Mouse (Mus musculus) kidney, postnatal 0 days (tissue): Measurements from ENCODE around the gene Cldn14. TPM values are rescaled to one million over a fixed set of nuclear protein-coding genes. Genes with fewer than 3 reads are reported as not detected.
A peak's percentile ranks its signal among the peaks of the same experiment; 100 is the strongest.

Experiments used
- ATAC-seq: fragments of 200-750 bp; cut with Nextera tagmentation; replicated peaks from 2 replicates; pipeline ENCODE4 v1.8.0; 2017; ENCODE audit warnings: low read depth, moderate number of reproducible peaks, moderate TSS enrichment, moderate library complexity; ENCODE audit not compliant: low FRiP score
- DNase-seq: peaks from one replicate; pipeline ENCODE4 v3.0.0-alpha.2; 2016; ENCODE audit warnings: low spot score
- H3K27ac ChIP-seq: fragments of 300-500 bp; sonication (generic); 2 replicates; pipeline ENCODE4 v1.5.1; 2014; ENCODE audit warnings: mild to moderate bottlenecking
- H3K27me3 ChIP-seq: fragments of 300-500 bp; sonication (generic); 2 replicates; pipeline ENCODE4 v1.6.1; 2014; ENCODE audit warnings: low read length, mixed read lengths; ENCODE audit not compliant: insufficient read depth
- H3K36me3 ChIP-seq: fragments of 300-500 bp; sonication (generic); 2 replicates; pipeline ENCODE4 v1.6.1; 2014; ENCODE audit warnings: low read length, mixed read lengths; ENCODE audit not compliant: insufficient read depth
- H3K4me1 ChIP-seq: fragments of 300-500 bp; sonication (generic); replicated peaks from 2 replicates; pipeline ENCODE4 v1.6.1; 2014; ENCODE audit warnings: antibody characterized with exemption, low read length, mixed read lengths; ENCODE audit not compliant: insufficient read depth
- H3K4me2 ChIP-seq: fragments of 300-500 bp; sonication (generic); 2 replicates; pipeline ENCODE4 v1.6.1; 2014; ENCODE audit warnings: mild to moderate bottlenecking, low read length, moderate library complexity, mixed read lengths
- H3K4me3 ChIP-seq: fragments of 300-500 bp; sonication (generic); replicated peaks from 2 replicates; pipeline ENCODE4 v1.5.1; 2014; ENCODE audit warnings: low read depth, low read length
- H3K9ac ChIP-seq: fragments of 300-500 bp; sonication (generic); 2 replicates; pipeline ENCODE4 v1.6.1; 2014; ENCODE audit warnings: low read depth, low read length
- H3K9me3 ChIP-seq: fragments of 300-500 bp; sonication (generic); replicated peaks from 2 replicates; pipeline ENCODE4 v1.6.1; 2016; ENCODE audit warnings: low read length, inconsistent platforms, mixed read lengths
- CTCF ChIP-seq: IDR thresholded peaks from 2 replicates; pipeline ENCODE4 v1.5.1; 2016; ENCODE audit warnings: antibody characterized with exemption, low read depth, mild to moderate bottlenecking, moderate library complexity
- whole genome bisulfite sequencing: fragments of 180-500 bp; shearing (Covaris S2); extraction: QIAGEN DNeasy Blood & Tissue Kit; methylation state at CpG from one replicate; pipeline ENCODE4 v1.1.7; 2014; 5-methylcytosine and 5-hydroxymethylcytosine counted together
- polyA plus RNA-seq: library from polyadenylated mRNA; unstranded; fragments of >200 nt; fragmentation: Nextera tagmentation; extraction: Ambion mirVana; gene quantifications from 2 replicates; pipeline ENCODE4 v1.2.1, GENCODE M21; 2015

Cldn14 gene
- polyA plus RNA-seq, 1 experiment from 2014 or later, result 0.95 TPM

DNA sequence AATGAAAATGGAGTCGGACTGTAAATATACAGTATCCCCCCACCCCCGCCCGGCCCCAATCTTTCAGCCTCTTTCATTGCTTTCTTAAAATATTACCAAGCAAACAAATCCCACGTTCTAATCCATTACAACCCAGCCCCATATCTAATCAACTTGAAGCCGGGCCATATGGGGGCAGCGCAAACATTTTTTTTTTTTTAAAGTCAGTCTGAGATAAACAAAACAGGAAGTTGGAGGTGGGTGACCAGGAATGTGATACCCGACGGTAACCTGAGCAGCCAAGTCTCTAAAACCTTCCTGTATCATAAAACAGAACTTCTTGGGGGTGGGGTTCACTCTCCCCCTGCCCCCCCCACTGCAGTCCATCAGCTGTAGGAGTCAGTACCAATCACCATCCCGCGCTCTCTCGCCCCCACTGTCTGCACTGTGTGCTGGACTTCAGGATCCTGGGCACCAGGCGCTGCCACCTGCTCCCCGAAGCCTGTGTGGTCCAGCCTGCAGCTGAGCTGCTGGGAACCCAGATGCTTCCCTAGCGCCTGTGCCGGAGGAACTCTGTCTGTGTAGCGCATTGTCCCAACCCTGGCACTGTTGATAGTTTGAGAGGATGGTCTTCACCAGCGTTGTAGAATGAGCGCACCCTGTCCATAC lies 32.6 kb upstream of the Cldn14 start:
- Histone ChIP-seq H3K4me2 (peak overlapping the region; percentile 35), H3K4me3 (0 out of 2 replicates have a peak overlapping the region, but pooled peaks have one; percentile 9), H3K4me1 (0 out of 2 replicates have a peak, but pooled peaks cover 7% of the 10 kb centered on the region), H3K9me3 (no peaks in the 10 kb centered on the region), H3K36me3 (no peaks in the 10 kb centered on the region), H3K9ac (no peak overlapping the region), H3K27ac (no peak overlapping the region), H3K27me3 (no peaks in the 10 kb centered on the region)
- TF ChIP-seq CTCF, result no peak
- DNase-seq, result peak; percentile 36
- WGBS, result 26% methylated on average over 18 of the region's 18 CpGs
- peak; percentile 45; the same call in 1 of the 2 replicates for ATAC-seq

DNA sequence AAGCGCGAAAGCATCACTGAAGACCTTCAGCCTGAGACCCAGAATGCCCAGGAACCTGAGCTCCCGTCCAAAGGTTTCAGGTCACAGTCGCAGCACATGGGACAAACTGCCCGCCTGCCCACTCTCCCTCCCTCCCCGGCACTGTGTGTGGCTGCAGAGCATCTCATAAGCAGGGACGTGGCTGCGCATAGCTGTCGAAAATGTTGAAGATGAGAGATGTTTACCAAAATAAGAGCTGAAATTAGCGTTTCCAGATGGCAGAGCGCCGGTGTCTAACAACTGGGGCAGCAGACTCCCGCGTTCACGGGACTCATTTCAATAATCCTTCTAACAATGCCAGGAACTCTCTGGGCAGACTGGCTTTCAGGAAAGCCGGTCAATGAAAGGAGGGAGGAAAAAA lies 31.8 kb upstream of the Cldn14 start:
- peak overlapping the region; percentile 9; the same call in 1 of the 2 replicates for H3K4me3 ChIP-seq
- no peaks in the 10 kb centered on the region for H3K36me3 ChIP-seq
- no peaks in the 10 kb centered on the region for H3K9me3 ChIP-seq
- peak overlapping the region; percentile 35 for H3K4me2 ChIP-seq
- 0 out of 2 replicates have a peak, but pooled peaks cover 7% of the 10 kb centered on the region for H3K4me1 ChIP-seq
- no peaks in the 10 kb centered on the region for H3K27me3 ChIP-seq
- no peak overlapping the region for H3K9ac ChIP-seq
- ATAC-seq, result no peak
- DNase-seq, result peak; percentile 33
- 17% methylated on average over 16 of the region's 16 CpGs for WGBS
- TF ChIP-seq CTCF, result no peak
- no peak overlapping the region for H3K27ac ChIP-seq

DNA sequence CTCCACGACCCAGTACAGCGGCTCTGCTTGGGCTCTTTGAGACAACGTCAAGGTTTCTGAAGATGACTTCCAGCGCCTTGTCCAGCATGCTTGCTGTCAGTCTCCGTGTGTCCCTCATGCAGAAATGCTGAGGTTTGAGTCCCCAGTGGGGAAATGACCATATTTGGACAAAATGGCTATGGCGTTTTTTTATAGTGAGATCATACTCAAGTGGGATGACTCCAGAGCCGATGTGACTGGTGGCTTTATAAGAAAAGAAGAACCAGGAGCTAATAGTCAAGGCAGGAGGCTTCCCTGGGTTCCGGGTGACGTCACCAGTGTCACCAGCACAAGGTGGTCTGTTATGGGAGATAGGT lies 30.3 kb upstream of the Cldn14 start:
- Histone ChIP-seq H3K27ac (no peak overlapping the region), H3K27me3 (no peaks in the 10 kb centered on the region), H3K9ac (no peak overlapping the region), H3K36me3 (no peaks in the 10 kb centered on the region), H3K9me3 (no peaks in the 10 kb centered on the region), H3K4me3 (no peak overlapping the region), H3K4me2 (no peak overlapping the region), H3K4me1 (0 out of 2 replicates have a peak, but pooled peaks cover 7% of the 10 kb centered on the region)
- no peak for ATAC-seq
- no peak for TF ChIP-seq CTCF
- 85% methylated on average over 9 of the region's 9 CpGs for WGBS
- no peak for DNase-seq

DNA sequence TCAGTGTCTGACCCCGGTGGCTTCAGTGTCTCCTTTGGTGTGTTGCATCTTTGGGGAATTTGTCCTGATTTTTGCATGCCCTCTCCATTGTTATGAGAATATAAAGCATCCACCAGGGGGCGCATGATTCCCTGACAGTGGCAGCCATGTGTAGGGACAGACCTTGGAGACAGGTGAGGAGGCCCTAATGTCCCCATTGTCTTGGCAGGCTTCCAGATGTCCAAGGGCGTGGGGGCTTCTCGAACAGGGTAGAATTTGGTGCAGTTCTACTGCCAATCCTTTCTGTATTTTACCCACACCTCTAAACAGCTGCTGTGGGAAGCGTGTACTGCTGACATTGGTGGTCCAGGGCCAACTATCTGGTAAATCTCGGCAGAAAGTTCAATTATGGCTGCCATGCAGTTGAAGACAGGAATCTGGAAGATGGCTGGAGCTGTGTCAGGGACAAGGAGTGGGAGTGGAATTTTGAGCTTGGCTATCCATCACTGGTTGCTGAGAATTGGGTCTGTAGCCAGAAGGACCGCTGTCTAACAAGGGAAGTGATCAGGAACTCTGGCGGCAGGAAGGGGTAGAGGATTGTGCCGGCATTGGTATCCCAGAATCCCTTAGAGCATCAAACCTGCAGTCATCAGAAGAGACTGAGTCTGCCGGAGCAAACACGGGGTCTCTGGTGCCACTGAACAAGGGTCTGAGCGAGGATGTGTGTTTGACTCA lies 29.8 kb upstream of the Cldn14 start:
- 0 out of 2 replicates have a peak, but pooled peaks have one; percentile 53 for ATAC-seq
- peak; percentile 65 for DNase-seq

DNA sequence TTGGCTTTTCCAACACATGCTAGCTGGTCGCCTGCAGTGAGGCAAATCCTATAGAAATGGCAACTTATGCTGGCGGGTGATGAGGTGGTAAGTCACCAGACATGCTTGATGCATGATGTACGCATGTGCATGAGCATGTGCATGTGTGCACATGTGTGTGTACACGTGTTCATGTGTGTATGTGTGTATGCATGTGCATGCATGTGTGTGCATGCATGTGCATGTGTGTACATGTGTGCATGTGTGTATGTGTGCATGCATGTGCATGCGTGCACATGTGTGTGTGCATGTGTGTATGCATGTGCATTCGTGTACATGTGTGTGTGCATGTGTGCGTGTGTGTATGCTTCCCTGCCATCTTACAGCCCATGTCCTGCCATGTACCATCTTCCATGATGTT lies 28.6 kb upstream of the Cldn14 start:
- no peak overlapping the region for H3K4me2 ChIP-seq
- H3K9me3 ChIP-seq, result no peaks in the 10 kb centered on the region
- no peaks in the 10 kb centered on the region for H3K27me3 ChIP-seq
- H3K9ac ChIP-seq, result no peak overlapping the region
- no peak overlapping the region for H3K27ac ChIP-seq
- ATAC-seq, result no peak
- 0 out of 2 replicates have a peak, but pooled peaks cover 7% of the 10 kb centered on the region for H3K4me1 ChIP-seq
- no peak for DNase-seq
- no peak overlapping the region for H3K4me3 ChIP-seq
- WGBS, result 88% methylated on average over 7 of the region's 7 CpGs
- no peaks in the 10 kb centered on the region for H3K36me3 ChIP-seq
- no peak for TF ChIP-seq CTCF

More for the DNA sequence above, 29.8 kb upstream of the Cldn14 start:
- H3K9me3 ChIP-seq, result no peaks in the 10 kb centered on the region
- H3K27ac ChIP-seq, result no peak overlapping the region
- peak; percentile 89 for TF ChIP-seq CTCF
- H3K27me3 ChIP-seq, result no peaks in the 10 kb centered on the region
- H3K4me1 ChIP-seq, result 0 out of 2 replicates have a peak, but pooled peaks cover 7% of the 10 kb centered on the region
- no peak overlapping the region for H3K9ac ChIP-seq
- 62% methylated on average over 12 of the region's 12 CpGs for WGBS
- no peak overlapping the region for H3K4me2 ChIP-seq
- no peak overlapping the region for H3K4me3 ChIP-seq
- H3K36me3 ChIP-seq, result no peaks in the 10 kb centered on the region

DNA sequence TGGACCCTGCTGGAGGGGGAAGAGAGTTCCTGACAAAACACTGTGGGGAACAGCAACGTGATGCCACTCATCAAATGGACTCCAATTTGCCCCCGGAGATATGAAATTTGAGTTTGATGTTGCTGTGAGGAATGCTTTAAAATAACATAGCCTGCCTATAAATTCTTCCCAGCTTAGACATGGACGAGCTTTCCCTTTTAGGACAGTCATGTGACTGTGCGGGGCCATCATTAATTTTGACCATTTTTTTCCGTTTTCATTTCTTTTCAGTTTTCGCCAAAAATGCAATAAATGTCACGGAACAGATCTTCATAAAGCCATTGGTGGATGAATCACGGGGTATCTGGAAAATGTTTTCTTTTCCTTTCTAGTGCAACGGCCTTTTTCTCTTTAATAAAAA lies 25.5 kb upstream of the Cldn14 start:
- H3K27ac ChIP-seq, result no peak overlapping the region
- H3K4me3 ChIP-seq, result no peak overlapping the region
- no peaks in the 10 kb centered on the region for H3K27me3 ChIP-seq
- WGBS, result 59% methylated on average over 9 of the region's 9 CpGs
- no peak overlapping the region for H3K9ac ChIP-seq
- no peaks in the 10 kb centered on the region for H3K9me3 ChIP-seq
- DNase-seq (no peak), ATAC-seq (no peak)
- no peaks in the 10 kb centered on the region for H3K36me3 ChIP-seq
- H3K4me2 ChIP-seq, result no peak overlapping the region
- no peaks in the 10 kb centered on the region for H3K4me1 ChIP-seq
- no peak for TF ChIP-seq CTCF
